Mouse (Mus musculus): ENCODE results near the gene 2900011O08Rik. TPM values are rescaled to one million over a fixed set of nuclear protein-coding genes. Genes with fewer than 3 reads are reported as not detected.
A peak's percentile ranks its signal among the peaks of the same experiment; 100 is the strongest.

2900011O08Rik gene
- polyA plus RNA-seq, 1 experiment, result not detected

DNA sequence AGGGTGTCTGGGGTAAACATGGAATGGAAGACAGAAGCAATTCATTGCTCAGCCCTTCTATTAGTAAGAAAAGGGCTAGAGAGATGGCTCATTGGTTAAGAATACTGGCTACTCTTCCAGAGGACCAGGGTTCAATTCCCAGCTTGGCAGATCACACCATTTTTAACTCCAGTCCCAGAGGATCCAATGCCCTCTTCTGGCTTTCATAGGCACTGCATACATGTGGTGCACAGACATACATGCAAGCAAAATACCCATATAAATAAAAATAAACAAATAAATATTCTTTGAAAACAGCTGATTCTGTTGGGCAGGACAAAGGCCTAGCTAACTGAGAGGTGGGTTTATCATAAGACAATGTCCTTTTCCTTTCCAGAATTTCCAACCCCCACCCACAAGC is 136.2 kb downstream of the 2900011O08Rik start:
- Histone ChIP-seq H3K4me1 (ENCODE audit: control insufficient read depth, insufficient read depth, low read length) (peaks cover 33% of the 10 kb centered on the region), H3K4me3 (ENCODE audit: insufficient read depth, low read length) (no peak overlapping the region), H3K27ac (ENCODE audit: insufficient read depth, low read depth, low read length) (peak overlapping the region; percentile 92)
- TF ChIP-seq POLR2A (IDR thresholded peaks at IDR 0.05; ENCODE audit: borderline replicate concordance, low read depth, low read length) (no peak), CTCF (IDR thresholded peaks at IDR 0.05; ENCODE audit: low read depth, low read length) (no peak)

DNA sequence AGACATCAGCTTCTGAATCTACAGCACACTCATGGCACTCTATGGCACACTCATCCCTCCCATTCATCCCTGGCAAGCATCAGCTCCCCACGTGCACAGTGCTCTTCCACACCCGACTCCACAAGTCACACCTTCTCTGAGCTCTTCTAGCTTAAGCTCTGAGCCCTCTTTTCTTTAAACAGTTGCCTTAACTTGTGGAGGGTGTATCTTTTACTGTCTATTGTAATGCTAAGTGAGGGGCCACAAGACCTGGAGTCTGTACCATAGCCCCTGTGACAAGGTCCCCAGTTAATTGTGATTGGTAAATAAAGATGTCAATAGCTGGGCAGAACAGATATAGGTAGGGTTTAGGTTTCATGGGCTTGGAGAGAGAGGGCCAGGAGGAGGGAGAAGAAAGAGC is 137.5 kb downstream of the 2900011O08Rik start:
- H3K27ac ChIP-seq (ENCODE audit: insufficient read depth, low read depth, low read length), result peak overlapping the region; percentile 92
- H3K4me3 ChIP-seq (ENCODE audit: insufficient read depth, low read length), result no peak overlapping the region
- TF ChIP-seq POLR2A (IDR thresholded peaks at IDR 0.05; ENCODE audit: borderline replicate concordance, low read depth, low read length) (no peak), CTCF (IDR thresholded peaks at IDR 0.05; ENCODE audit: low read depth, low read length) (no peak)
- peaks cover 36% of the 10 kb centered on the region for H3K4me1 ChIP-seq (ENCODE audit: control insufficient read depth, insufficient read depth, low read length)

DNA sequence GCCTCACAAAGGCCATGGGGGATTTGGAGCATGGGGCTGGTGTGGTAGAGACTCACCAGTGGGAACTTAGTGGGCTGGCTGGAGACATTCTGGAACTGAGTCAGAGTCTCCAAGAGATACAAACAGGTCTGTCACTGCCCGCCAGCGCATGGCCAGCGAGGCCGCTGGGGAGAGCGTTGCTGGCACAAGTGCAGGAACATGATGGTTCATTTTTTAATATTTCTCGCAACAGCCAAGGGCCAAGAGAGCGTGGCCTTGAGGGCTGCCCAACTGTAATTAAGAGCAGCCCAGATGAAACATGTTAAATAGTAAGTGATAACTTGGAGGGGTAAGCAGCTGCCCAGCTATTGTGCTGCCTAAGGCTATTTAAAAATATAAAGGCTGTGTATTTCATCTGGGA is 138.3 kb downstream of the 2900011O08Rik start:
- Histone ChIP-seq H3K4me1 (ENCODE audit: control insufficient read depth, insufficient read depth, low read length) (peaks cover 42% of the 10 kb centered on the region), H3K27ac (ENCODE audit: insufficient read depth, low read depth, low read length) (no peak overlapping the region), H3K4me3 (ENCODE audit: insufficient read depth, low read length) (no peak overlapping the region)
- no peak for TF ChIP-seq POLR2A (IDR thresholded peaks at IDR 0.05; ENCODE audit: borderline replicate concordance, low read depth, low read length)
- TF ChIP-seq CTCF (IDR thresholded peaks at IDR 0.05; ENCODE audit: low read depth, low read length), result no peak

DNA sequence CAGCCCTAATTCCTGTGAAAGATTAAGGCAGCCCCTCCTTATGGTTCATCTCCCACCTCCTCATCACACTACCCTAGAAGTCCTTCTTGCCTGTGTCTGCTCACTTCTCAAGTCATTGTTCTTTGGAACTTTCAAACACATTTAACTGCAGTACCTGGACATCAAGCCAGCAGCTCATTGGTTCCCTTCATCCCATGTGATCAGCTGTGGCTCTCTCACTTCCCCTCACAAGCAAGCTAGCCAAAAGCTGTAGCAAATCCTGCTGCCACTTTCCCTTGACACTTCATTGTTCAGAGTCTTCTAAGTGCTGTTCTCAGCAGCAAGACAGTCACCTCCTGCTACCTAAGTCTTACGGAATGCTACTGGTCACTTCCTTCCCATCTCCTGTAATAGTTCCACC is 138.8 kb downstream of the 2900011O08Rik start:
- peak overlapping the region; percentile 41; the same call in 1 of the 2 replicates for H3K27ac ChIP-seq (ENCODE audit: insufficient read depth, low read depth, low read length)
- H3K4me1 ChIP-seq (ENCODE audit: control insufficient read depth, insufficient read depth, low read length), result peaks cover 48% of the 10 kb centered on the region
- H3K4me3 ChIP-seq (ENCODE audit: insufficient read depth, low read length), result no peak overlapping the region
- no peak for TF ChIP-seq POLR2A (IDR thresholded peaks at IDR 0.05; ENCODE audit: borderline replicate concordance, low read depth, low read length)
- TF ChIP-seq CTCF (IDR thresholded peaks at IDR 0.05; ENCODE audit: low read depth, low read length), result no peak

DNA sequence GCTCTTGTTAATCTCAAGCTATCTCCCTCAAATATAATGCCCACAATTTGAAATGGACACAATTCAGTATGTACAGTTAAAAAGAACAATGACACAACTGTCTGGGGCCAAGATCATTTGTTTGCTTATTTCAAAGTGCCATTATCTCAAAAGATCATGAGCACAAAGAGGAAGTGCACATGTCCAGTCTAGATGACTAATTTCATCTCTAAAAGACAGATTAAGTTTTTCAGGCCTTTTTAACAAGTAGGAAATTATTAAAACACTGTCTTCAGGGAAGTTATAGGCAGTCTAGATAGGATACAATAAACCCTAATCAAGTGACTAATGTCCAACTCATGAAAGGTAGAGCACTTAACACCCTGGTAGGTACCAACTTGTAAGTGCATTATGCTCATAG is 142.6 kb downstream of the 2900011O08Rik start:
- Histone ChIP-seq H3K27ac (ENCODE audit: insufficient read depth, low read depth, low read length) (peak overlapping the region; percentile 75), H3K4me3 (ENCODE audit: insufficient read depth, low read length) (no peak overlapping the region), H3K4me1 (ENCODE audit: control insufficient read depth, insufficient read depth, low read length) (peaks cover 61% of the 10 kb centered on the region)
- no peak for TF ChIP-seq POLR2A (IDR thresholded peaks at IDR 0.05; ENCODE audit: borderline replicate concordance, low read depth, low read length)
- TF ChIP-seq CTCF (IDR thresholded peaks at IDR 0.05; ENCODE audit: low read depth, low read length), result no peak

DNA sequence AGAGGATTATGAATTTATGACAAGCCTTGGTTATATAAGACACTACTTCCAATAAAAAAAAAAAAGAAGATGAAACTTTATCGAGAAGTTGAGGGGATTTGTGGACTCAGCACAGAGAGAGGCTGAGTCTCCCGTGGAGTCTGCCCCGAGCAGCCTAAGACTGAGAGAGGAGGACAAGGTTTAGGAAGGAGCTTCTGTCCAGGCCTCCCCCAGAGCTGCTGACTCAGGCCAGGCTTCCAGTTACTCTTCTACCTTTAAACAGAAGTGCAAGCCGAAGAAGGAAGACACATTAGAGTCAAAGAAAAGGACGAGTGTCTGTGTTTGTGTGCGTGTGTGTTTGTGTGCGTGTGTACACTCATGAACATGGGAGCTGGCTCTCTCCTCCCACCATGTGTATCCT is 144.4 kb downstream of the 2900011O08Rik start:
- TF ChIP-seq CTCF (IDR thresholded peaks at IDR 0.05; ENCODE audit: low read depth, low read length) (no peak), POLR2A (IDR thresholded peaks at IDR 0.05; ENCODE audit: borderline replicate concordance, low read depth, low read length) (no peak)
- no peak overlapping the region for H3K4me3 ChIP-seq (ENCODE audit: insufficient read depth, low read length)

DNA sequence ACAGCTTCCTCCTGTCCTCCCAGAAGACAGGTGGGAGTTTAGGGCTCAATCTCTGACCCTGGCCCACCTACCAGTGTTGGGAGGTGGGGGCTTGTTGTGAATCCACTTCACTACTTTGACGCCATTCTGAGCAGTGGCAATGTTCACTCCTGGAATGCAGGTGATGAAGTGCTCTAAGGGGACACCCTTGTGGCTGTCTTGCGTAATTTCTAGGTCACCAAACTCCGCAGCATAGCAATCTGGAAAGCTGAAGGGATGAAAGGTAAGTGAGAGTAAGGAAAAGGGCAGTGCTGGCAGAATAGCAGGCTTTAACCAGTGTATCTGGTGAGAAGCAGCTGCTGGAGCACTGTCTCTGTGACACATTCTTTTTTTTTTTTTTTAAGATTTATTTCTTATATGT is 145.0 kb downstream of the 2900011O08Rik start:
- H3K4me1 ChIP-seq (ENCODE audit: control insufficient read depth, insufficient read depth, low read length), result peaks cover 62% of the 10 kb centered on the region
- TF ChIP-seq POLR2A (IDR thresholded peaks at IDR 0.05; ENCODE audit: borderline replicate concordance, low read depth, low read length), result no peak
- no peak for TF ChIP-seq CTCF (IDR thresholded peaks at IDR 0.05; ENCODE audit: low read depth, low read length)
- no peak overlapping the region for H3K27ac ChIP-seq (ENCODE audit: insufficient read depth, low read depth, low read length)
- H3K4me3 ChIP-seq (ENCODE audit: insufficient read depth, low read length), result no peak overlapping the region

More for the DNA sequence above, 144.4 kb downstream of the 2900011O08Rik start:
- no peak overlapping the region for H3K27ac ChIP-seq (ENCODE audit: insufficient read depth, low read depth, low read length)
- H3K4me1 ChIP-seq (ENCODE audit: control insufficient read depth, insufficient read depth, low read length), result peaks cover 57% of the 10 kb centered on the region

DNA sequence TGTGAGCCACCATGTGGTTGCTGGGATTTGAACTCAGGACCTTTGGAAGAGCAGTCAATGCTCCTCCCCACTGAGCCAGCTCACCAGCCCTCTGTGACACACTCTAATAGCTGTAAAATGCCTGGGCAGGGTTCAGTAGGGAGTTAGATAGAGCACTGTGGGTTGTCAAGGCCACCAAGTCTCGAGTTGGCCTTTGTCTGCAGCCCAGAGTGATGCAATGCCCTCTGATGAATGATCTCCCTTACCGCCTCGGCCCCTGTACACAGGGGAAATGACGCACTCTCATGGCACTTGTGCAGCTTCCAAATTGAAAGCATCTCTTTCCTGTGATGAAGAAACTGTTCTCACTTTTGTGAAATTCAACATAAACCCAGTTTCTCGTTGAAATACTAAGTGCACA is 145.4 kb downstream of the 2900011O08Rik start:
- Histone ChIP-seq H3K4me1 (ENCODE audit: control insufficient read depth, insufficient read depth, low read length) (peaks cover 67% of the 10 kb centered on the region), H3K4me3 (ENCODE audit: insufficient read depth, low read length) (no peak overlapping the region), H3K27ac (ENCODE audit: insufficient read depth, low read depth, low read length) (peak overlapping the region; percentile 59)
- TF ChIP-seq POLR2A (IDR thresholded peaks at IDR 0.05; ENCODE audit: borderline replicate concordance, low read depth, low read length) (no peak), CTCF (IDR thresholded peaks at IDR 0.05; ENCODE audit: low read depth, low read length) (no peak)

DNA sequence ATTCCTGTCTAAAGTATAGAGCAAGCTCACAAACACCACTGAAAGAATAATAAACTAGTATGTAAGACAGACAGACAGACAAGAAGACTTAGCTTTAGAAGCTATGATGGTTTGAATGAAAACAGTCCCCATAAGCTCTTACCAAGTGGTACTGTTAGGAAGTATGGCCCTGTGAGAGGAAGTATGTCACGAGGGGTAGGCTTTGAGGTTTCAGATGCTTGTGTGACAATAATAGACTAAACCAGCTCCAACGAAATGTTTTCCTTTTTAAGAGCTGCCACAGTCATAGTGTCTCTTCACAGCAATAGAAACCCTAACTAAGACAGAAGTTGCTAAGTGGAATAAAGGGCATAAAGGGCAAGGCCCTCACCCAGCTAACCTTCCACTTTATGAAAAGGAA is 148.6 kb downstream of the 2900011O08Rik start:
- no peak overlapping the region for H3K4me3 ChIP-seq (ENCODE audit: insufficient read depth, low read length)

DNA sequence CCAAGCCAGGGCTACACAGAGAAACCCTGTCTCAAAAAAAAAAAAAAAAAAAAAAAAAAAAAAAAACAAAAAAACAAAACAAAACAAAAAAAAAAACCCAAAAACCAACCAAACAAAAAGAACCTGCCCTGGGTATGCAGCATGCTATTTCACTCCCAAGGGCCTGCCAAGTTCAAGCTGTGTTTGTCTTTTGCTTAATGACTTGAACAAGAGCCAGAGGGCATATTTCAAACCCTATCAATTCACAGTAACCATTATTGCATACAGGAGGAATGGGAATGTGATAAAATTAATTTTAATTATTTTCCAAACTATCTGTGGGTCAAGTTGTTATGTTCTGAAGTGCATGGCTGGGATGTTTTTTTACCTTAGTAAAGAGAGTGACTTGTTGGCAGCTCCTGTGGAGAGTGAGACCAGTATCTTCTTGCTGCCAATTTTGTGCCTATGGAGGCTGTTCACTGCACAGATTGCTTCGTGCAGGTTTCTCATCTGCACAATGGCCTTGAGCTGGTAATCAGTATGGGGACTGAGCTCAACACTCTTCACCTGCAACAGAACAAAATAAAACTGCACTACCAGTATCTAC is 151.7 kb downstream of the 2900011O08Rik start:
- no peak for TF ChIP-seq CTCF (IDR thresholded peaks at IDR 0.05; ENCODE audit: low read depth, low read length)
- TF ChIP-seq POLR2A (IDR thresholded peaks at IDR 0.05; ENCODE audit: borderline replicate concordance, low read depth, low read length), result no peak
- H3K4me3 ChIP-seq (ENCODE audit: insufficient read depth, low read length), result no peak overlapping the region
- peaks cover 34% of the 10 kb centered on the region for H3K4me1 ChIP-seq (ENCODE audit: control insufficient read depth, insufficient read depth, low read length)
- H3K27ac ChIP-seq (ENCODE audit: insufficient read depth, low read depth, low read length), result no peak overlapping the region

More for the DNA sequence above, 148.6 kb downstream of the 2900011O08Rik start:
- peaks cover 57% of the 10 kb centered on the region for H3K4me1 ChIP-seq (ENCODE audit: control insufficient read depth, insufficient read depth, low read length)
- TF ChIP-seq POLR2A (IDR thresholded peaks at IDR 0.05; ENCODE audit: borderline replicate concordance, low read depth, low read length) (no peak), CTCF (IDR thresholded peaks at IDR 0.05; ENCODE audit: low read depth, low read length) (no peak)
- peak overlapping the region; percentile 100 for H3K27ac ChIP-seq (ENCODE audit: insufficient read depth, low read depth, low read length)

Measured in bone marrow macrophage, adult 2 months (primary cell).